In genomic region chr4:119157891-119158290, GRCm38 (mm10) we compare ENCODE assay signal across 7 mouse cellular contexts. TPM values are rescaled to one million over a fixed set of nuclear protein-coding genes. Genes with fewer than 3 reads are reported as not detected.
"Had no signal": no experiment of that assay in that cellular context is flagged by ENCODE, and none has a peak within 500 bp of the region (broad histone marks: within the 10 kb centered on the region; RNA-seq: fewer than 3 reads in every experiment).

No protein-coding gene starts in this region.

- H3K36me3 ChIP-seq: limb, embryonic 12.5 days; midbrain, embryonic 13.5 days; stomach, embryonic 15.5 days had no signal

- H3K9me3 ChIP-seq: limb, embryonic 12.5 days; midbrain, embryonic 13.5 days; stomach, embryonic 15.5 days had no signal

- H3K4me3 ChIP-seq: limb, embryonic 12.5 days; midbrain, embryonic 13.5 days; stomach, embryonic 15.5 days had no signal

- H3K4me1 ChIP-seq: limb, embryonic 12.5 days; midbrain, embryonic 13.5 days; stomach, embryonic 15.5 days had no signal

- H3K27ac ChIP-seq: kidney, postnatal 0 days; limb, embryonic 12.5 days; liver, embryonic 14.5 days; midbrain, embryonic 13.5 days; stomach, embryonic 15.5 days had no signal

- H3K27me3 ChIP-seq: limb, embryonic 12.5 days; midbrain, embryonic 13.5 days; stomach, embryonic 15.5 days had no signal

- ATAC-seq: midbrain, embryonic 13.5 days had no signal

- H3K9ac ChIP-seq: limb, embryonic 12.5 days; liver, embryonic 14.5 days; midbrain, embryonic 13.5 days; stomach, embryonic 15.5 days had no signal

- DNase-seq: layer of hippocampus, adult 9-11 months had no signal

- H3K4me2 ChIP-seq: limb, embryonic 12.5 days; midbrain, embryonic 13.5 days; stomach, embryonic 15.5 days had no signal

RNA-seq across cellular contexts. Expression of gene Ermap, which starts 31.9 kb away (rescaled TPM):
- polyA plus RNA-seq: liver, adult 2 months had no signal
